Mouse (Mus musculus): ENCODE measurements around the gene Gm3173.
"Not testable (repeated sequence)": the region's sequence is repeated elsewhere in the genome, so short reads cannot be mapped to it uniquely, and the experiment has no call there.

Gm3173 gene

DNA sequence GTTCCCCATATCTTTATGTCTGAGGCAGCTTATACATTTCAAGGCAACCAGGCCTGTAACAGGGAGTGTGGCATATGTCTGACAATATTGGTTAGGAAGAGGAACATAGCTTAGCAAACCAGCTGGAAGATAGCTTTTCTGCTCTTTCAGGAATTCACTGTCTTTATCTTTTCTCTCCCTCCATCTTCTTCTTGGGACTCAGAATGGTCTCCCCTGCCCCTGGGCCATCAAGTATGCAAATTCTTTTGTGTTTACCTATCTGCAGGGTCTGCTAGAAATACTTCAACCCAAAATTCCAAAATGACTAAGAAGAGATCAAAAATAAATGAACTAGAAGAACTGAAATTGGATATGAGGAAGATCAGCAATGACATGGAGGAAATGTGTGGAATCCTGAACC lies at the start of gene Gm3173:
Gene Gm3173, plus strand, starts transcription at position 301 of the 400 bp plus-strand sequence.
- not testable (repeated sequence) for DNase-seq (ENCODE audit: low spot score in 2 of 2)

DNA sequence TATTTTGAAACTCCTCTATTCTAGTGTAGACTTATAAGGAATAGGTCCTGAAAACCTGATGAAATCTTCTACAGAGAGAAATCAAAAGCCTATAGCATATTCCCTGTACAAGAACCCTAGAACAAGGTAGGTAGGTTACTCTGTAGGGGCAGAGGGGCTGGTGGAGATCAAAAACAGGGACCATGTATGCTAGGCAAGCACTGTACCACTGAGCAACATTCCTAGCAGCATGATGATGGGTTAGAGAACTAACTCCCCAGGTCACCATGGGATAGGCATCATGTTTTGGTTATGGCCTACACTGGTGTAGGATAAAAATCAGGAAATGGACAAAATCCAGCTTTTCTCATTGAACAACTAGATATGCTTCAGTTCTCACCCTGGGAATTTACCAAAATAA lies 45.2 kb upstream of the Gm3173 start:
- DNase-seq (ENCODE audit: low spot score in 2 of 2), result not testable (repeated sequence)

DNA sequence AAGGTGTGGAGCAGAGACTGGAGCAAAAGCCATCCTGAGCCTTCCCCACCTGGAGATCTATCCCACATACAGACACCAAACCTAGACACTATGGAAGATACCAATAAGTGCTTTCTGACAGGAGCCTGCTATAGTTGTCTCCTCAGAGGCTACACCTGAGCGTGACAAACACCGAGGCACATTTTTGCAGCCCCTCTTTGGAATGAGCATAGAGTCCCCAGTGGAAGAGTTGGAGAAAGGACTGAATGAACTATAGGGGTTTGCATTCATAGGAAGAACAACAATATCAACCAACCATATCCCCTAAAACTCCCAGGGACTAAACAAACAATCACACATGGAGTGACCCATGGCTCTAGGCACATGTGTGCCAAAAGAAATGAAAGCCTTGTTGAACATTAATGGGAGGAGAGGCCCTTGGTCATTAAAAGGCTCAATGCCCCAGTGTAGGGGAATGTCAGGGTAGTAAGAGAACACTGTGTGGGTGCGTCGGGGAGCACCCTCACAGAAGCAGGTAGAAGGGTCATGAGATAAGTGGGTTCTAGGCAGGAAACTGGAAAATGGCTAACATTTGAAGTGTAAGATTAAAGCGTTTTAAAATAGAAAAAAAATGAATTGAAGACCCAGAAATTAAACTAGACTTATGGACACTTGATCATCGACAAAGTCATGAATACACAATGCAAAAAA lies 37.8 kb upstream of the Gm3173 start:
- DNase-seq (ENCODE audit: low spot score in 2 of 2), result not testable (repeated sequence)

DNA sequence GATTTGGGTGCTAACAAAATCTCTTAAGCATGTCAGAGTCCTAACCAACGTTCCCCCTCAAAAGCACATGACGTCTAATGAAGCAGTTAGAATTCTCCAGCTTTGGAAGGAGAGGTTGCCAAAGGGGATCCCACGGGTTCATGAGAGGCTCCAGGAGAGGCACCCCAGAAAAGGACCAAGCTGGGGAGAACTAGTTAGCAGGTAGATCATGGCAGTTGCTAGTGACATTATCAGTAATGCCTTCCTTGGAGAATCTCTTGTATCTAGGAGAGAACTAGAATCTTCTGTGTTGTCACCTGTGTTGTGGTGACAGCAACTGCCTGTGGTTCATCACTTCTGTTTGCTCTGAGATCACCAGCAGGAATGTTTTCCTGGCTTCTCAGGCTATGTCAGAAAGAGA lies 33.6 kb upstream of the Gm3173 start, which contains the start of gene Gm3159:
Gene Gm3159, plus strand, starts transcription at position 301 of the 400 bp plus-strand sequence.
- DNase-seq (ENCODE audit: low spot score in 2 of 2), result not testable (repeated sequence)

DNA sequence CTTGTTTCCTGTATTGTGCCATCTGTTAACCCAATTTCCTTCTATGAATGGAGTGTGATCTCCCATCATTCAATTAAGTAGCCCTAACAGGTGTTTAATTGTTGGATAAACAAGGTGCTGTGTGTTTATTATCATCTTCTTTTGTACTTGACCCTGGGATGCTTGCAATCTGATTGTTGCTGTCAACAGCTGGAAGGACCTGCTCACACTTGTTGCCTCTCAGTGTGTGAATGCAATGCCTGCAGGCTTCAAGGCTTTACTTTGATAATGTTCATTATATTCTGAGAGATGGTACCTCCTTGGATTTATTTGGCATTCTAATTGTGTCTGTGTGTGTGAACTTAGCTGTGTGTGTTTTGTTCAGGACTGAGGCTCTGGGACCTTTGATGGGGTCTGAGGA lies 32.2 kb upstream of the Gm3173 start:
- not testable (repeated sequence) for DNase-seq (ENCODE audit: low spot score in 2 of 2)

DNA sequence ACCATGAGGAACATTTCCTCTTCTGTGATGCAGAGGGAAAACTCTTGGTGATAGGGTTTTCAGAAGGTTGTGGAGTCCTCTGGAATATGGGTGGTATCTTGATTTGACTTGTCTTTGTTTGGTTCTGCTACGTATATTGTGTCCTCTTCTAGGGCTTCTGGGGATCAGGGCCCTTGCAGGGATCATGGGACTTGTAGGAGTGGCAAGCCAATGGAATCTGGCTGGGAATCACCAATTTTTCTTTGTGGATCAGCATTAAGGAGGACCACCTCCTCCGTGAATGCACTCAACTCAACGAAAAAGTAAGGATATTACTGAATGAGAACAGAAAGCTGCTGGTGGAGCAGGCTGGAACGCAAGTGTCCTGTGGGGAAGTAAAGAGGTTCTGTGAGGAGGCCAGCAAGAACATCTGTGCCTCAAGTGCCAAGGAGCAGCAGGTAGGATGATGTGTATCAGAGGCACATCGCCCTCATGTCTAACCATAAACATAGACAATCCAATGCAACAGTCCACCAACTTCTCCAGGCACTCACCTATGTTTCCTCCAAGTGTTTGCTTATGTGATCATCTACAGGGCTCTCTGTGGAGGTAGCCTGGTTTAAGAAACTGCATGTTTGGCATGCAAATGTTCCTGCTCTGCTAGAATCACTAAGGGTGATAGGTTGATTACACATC lies 30.5 kb upstream of the Gm3173 start:
- not testable (repeated sequence) for DNase-seq (ENCODE audit: low spot score in 2 of 2)

DNA sequence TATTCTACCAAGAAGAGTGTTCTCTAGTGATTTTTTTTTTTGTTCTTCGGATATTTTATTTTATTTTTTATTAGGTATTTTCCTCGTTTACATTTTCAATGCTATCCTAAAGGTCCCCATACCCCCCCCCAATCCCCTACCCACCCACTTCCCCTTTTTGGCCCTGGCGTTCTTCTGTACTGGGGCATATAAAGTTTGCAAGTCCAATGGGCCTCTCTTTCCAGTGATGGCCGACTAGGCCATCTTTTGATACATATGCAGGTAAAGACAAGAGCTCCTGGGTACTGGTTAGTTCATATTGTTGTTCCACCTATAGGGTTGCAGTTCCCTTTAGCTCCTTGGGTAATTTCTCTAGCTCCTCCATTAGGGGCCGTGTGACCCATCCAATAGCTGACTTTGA lies 29.5 kb upstream of the Gm3173 start:
- DNase-seq (ENCODE audit: low spot score in 2 of 2), result not testable (repeated sequence)

DNA sequence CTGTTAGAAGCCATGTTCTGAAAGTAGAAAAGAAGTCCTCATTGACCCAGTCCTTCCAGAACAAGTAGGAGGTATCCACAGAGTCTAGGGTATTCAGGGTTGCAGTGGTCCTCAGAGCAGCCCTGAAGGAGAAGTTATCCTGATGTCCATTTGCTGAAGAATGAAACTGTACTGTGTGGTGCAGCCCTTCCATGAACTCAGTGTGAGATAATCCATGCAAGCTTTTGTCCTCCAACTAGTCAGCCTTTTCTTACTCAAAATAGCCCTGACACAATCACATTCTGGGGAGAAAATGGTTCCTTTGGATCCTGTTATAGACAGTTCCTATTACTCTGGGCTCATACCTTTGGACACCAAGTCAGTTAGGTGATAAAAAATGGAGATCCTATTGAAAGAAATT lies 27.0 kb upstream of the Gm3173 start:
- not testable (repeated sequence) for DNase-seq (ENCODE audit: low spot score in 2 of 2)

DNA sequence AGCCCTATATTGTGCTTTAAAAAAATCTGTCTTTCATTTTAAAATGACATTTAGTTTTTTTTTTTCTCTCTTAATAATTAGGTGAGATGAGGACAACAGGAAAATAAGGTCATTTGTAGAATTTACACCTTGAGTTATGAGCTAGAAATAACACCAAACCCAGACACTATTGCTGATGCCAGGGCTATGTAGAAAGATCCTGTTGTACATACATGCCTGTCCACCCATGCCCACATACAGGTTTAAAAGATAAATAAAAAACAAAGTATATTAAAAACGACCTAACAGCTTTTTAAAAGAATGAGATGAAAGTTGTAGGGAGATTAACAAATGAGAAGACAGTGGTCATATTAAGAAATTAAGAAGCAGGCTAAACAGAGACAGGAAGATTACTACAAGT lies 20.9 kb upstream of the Gm3173 start:
- not testable (repeated sequence) for DNase-seq (ENCODE audit: low spot score in 2 of 2)

DNA sequence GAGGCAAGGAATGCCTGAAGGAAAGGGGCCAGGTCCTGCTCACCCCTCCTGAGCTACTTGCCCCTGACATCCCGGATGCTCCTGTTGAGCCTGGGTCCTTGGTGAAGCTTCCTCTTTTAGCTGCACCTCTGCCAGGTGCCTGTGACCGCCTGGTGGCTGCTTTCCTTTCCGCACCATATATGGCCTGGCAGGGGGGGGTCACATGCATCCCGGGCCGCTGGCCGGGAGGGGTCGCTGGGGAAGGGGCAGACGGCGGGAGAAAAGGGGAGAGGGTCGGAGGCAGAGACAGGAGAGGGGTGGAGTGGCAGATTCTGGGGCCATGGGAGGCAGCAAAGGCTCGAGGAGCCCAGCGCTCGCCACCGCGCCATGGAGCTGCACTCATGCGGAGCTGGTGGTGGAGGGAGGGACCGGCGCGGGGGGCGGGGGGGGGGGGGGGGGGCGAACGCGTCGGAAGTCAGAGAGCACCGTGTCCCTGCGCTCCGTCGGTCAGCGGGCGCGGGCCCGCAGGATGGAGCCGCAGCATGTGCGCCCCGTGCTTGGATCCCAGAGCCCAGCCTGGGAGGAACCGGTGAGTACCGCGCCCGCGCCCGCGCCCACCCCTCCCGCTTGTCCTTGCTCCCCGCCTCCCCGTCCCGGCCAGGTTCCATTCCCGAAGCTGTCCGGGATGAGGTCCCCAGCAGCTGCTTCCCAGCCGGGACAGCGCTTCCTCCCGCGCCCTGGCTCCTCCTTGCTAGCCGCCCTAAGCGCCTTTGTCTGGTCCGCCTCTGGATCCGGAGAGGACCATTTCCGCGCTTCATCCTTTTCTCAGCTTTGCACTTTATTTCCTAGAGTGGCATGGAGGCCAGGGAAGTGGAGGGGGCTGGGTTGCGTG lies 15.6 kb upstream of the Gm3173 start, which contains the start of gene Gm3164:
Gene Gm3164, plus strand, starts transcription at position 484 of the 871 bp plus-strand sequence.
- DNase-seq (ENCODE audit: low spot score in 2 of 2), result not testable (repeated sequence)

DNA sequence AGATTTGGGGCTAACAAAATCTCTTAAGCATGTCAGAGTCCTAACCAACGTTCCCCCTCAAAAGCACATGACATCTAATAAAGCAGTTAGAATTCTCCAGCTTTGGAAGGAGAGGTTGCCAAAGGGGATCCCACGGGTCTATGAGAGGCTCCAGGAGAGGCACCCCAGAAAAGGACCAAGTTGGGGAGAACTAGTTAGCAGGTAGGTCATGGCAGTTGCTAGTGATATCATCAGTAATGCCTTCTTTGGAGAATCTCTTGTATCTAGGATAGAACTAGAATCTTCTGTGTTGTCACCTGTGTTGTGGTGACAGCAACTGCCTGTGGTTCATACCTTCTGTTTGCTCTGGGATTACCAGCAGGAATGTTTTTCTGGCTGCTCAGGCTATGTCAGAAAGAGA lies 50.7 kb downstream of the Gm3173 start, which contains the start of gene Gm3182:
Gene Gm3182, plus strand, starts transcription at position 301 of the 400 bp plus-strand sequence.
- not testable (repeated sequence) for DNase-seq (ENCODE audit: low spot score in 2 of 2)

DNA sequence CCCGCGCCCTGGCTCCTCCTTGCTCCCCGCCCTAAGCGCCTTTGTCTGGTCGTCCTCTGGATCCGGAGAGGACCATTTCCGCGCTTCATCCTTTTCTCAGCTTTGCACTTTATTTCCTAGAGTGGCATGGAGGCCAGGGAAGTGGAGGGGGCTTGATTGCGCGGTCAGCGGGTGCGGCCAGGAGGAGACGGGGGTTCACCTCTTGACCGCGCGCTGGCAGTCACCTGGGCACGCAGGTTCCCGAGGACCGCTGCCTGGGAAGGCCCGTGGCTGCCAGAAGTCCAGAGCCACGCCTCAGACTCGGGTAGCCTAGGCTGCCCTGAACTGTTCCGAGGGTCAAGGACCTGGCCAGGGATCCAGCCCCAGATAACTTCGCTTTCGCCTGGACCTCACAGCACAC lies 68.6 kb downstream of the Gm3173 start:
- DNase-seq (ENCODE audit: low spot score in 2 of 2), result not testable (repeated sequence)

DNA sequence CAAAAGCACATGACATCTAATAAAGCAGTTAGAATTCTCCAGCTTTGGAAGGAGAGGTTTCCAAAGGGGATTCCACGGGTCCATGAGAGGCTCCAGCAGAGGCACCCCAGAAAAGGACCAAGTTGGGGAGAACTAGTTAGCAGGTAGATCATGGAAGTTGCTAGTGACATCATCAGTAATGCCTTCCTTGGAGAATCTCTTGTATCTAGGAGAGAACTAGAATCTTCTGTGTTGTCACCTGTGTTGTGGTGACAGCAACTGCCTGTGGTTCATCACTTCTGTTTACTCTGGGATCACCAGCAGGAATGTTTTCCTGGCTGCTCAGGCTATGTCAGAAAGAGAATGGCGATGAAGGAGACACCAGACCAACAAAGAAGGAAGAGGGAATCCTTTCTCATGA lies 124.3 kb downstream of the Gm3173 start, which contains the start of gene Gm3047:
Gene Gm3047, plus strand, starts transcription at position 301 of the 400 bp plus-strand sequence.
- DNase-seq (ENCODE audit: low spot score in 2 of 2), result not testable (repeated sequence)
